Mouse (Mus musculus): ENCODE measurements around the gene Adgrl1. TPM values are rescaled to one million over a fixed set of nuclear protein-coding genes. Genes with fewer than 3 reads are reported as not detected.
"Not testable (repeated sequence)": the region's sequence is repeated elsewhere in the genome, so short reads cannot be mapped to it uniquely, and the experiment has no call there.

Gene Adgrl1
- total RNA-seq, 2 experiments from 2014 or later: 23.7 to 26.0 TPM

GRCm38 (mm10) chr8:83955106-83955957 lies 55.4 kb downstream of the Adgrl1 start, which contains the start of the genes Gm10644 and Asf1b:
Gm10644 (minus strand) TSS chr8:83955205.
Asf1b (plus strand) TSS chr8:83955507.
- DNase-seq: peak; percentile 98

- no peak for DNase-seq
Observed at GRCm38 (mm10) chr8:83955958-83956218, 56.0 kb downstream of the Adgrl1 start.

GRCm38 (mm10) chr8:83956789-83957188 lies 56.9 kb downstream of the Adgrl1 start:
- DNase-seq: no peak

GRCm38 (mm10) chr8:83964015-83964765 lies 64.3 kb downstream of the Adgrl1 start:
- DNase-seq: peak; percentile 68

- DNase-seq: no peak
Observed at GRCm38 (mm10) chr8:83967701-83968100, 67.8 kb downstream of the Adgrl1 start.

GRCm38 (mm10) chr8:83971121-83971520 lies 71.2 kb downstream of the Adgrl1 start:
- no peak for DNase-seq

- no peak for DNase-seq
Observed at GRCm38 (mm10) chr8:83971661-83972060, 71.8 kb downstream of the Adgrl1 start.

- peak; percentile 100 for DNase-seq
Observed at GRCm38 (mm10) chr8:83972150-83973120, 72.5 kb downstream of the Adgrl1 start, which contains the start of gene Prkaca. Prkaca (plus strand) TSS chr8:83972993.

- DNase-seq: peak; percentile 47
Observed at GRCm38 (mm10) chr8:83973161-83974031, 73.5 kb downstream of the Adgrl1 start.

- no peak for DNase-seq
Observed at GRCm38 (mm10) chr8:83974521-83974920, 74.6 kb downstream of the Adgrl1 start.

GRCm38 (mm10) chr8:83976101-83976630 lies 76.3 kb downstream of the Adgrl1 start:
- no peak for DNase-seq

- no peak for DNase-seq
Observed at GRCm38 (mm10) chr8:83976779-83977350, 77.0 kb downstream of the Adgrl1 start.

GRCm38 (mm10) chr8:83977646-83978045 lies 77.7 kb downstream of the Adgrl1 start:
- no peak for DNase-seq

- no peak for DNase-seq
Observed at GRCm38 (mm10) chr8:83978200-83978599, 78.3 kb downstream of the Adgrl1 start.

- DNase-seq: peak; percentile 79
Observed at GRCm38 (mm10) chr8:83980250-83980649, 80.3 kb downstream of the Adgrl1 start.

GRCm38 (mm10) chr8:83980845-83981244 lies 80.9 kb downstream of the Adgrl1 start:
- peak; percentile 83 for DNase-seq

- DNase-seq: no peak
Observed at GRCm38 (mm10) chr8:83981533-83981932, 81.6 kb downstream of the Adgrl1 start.

- no peak for DNase-seq
Observed at GRCm38 (mm10) chr8:83982449-83982848, 82.5 kb downstream of the Adgrl1 start.

GRCm38 (mm10) chr8:83983222-83983621 lies 83.3 kb downstream of the Adgrl1 start:
- DNase-seq: not testable (repeated sequence)

GRCm38 (mm10) chr8:83989243-83989642 lies 89.3 kb downstream of the Adgrl1 start:
- no peak for DNase-seq

Measured in gastrocnemius, postnatal 25 days (tissue).